Mouse (Mus musculus): Measurements from ENCODE around the gene Reln. TPM values are rescaled to one million over a fixed set of nuclear protein-coding genes. Genes with fewer than 3 reads are reported as not detected.

Reln gene
- total RNA-seq (2014; rRNA removed) (157 and 189 TPM in 2 replicates), polyA plus RNA-seq (2015; fragmentation: Nextera tagmentation; extraction: Ambion mirVana) (25.0 and 25.3 TPM in 2 replicates)

- Histone ChIP-seq H3K36me3 (ENCODE audit: insufficient read depth, low read length) (no peaks in the 10 kb centered on the region), H3K9ac (replicated peaks; ENCODE audit: low read length, poor library complexity, severe bottlenecking) (peak within 1 kb of the TSS; percentile 85), H3K4me2 (ENCODE audit: low read depth, low read length, poor library complexity, severe bottlenecking) (peak within 1 kb of the TSS; percentile 86), H3K9me3 (ENCODE audit: low read length) (no peaks in the 10 kb centered on the region), H3K4me3 (ENCODE audit: low read depth, low read length) (peak within 1 kb of the TSS; percentile 75), H3K4me1 (ENCODE audit: insufficient read depth, low read length) (peaks cover 3% of the 10 kb centered on the region; the same call in 1 of the 2 replicates), H3K27ac (ENCODE audit: low read depth, low read length) (peak within 1 kb of the TSS; percentile 91), H3K27me3 (ENCODE audit: insufficient read depth, low read length) (no peaks in the 10 kb centered on the region; the same call in 1 of the 2 replicates)
- ATAC-seq (ENCODE audit: low FRiP score) (peak; percentile 82), DNase-seq (ENCODE audit: low spot score) (peak; percentile 81)
- TF ChIP-seq CTCF (IDR thresholded peaks at IDR 0.05): no peak
- 0% methylated on average over 29 of the region's 68 CpGs for WGBS
Measured at GRCm38 (mm10) chr5:22344556-22344975, at the start of gene Reln. TSS of gene Reln (minus strand) at chr5:22344702.

GRCm38 (mm10) chr5:22388502-22388901 is 44.0 kb upstream of the Reln start:
- no peak for TF ChIP-seq CTCF (IDR thresholded peaks at IDR 0.05)
- no peak overlapping the region for H3K9ac ChIP-seq (replicated peaks; ENCODE audit: low read length, poor library complexity, severe bottlenecking)
- no peak overlapping the region for H3K4me3 ChIP-seq (ENCODE audit: low read depth, low read length)
- H3K4me2 ChIP-seq (ENCODE audit: low read depth, low read length, poor library complexity, severe bottlenecking): no peak overlapping the region
- no peaks in the 10 kb centered on the region for H3K27me3 ChIP-seq (ENCODE audit: insufficient read depth, low read length)
- no peaks in the 10 kb centered on the region for H3K36me3 ChIP-seq (ENCODE audit: insufficient read depth, low read length)
- 70% methylated on average over 2 of the region's 2 CpGs for WGBS
- H3K9me3 ChIP-seq (ENCODE audit: low read length): no peaks in the 10 kb centered on the region
- ATAC-seq (ENCODE audit: low FRiP score): no peak
- no peak overlapping the region for H3K27ac ChIP-seq (ENCODE audit: low read depth, low read length)
- DNase-seq (ENCODE audit: low spot score): no peak
- no peaks in the 10 kb centered on the region for H3K4me1 ChIP-seq (ENCODE audit: insufficient read depth, low read length)

GRCm38 (mm10) chr5:22360510-22360909 is 16.0 kb upstream of the Reln start:
- Histone ChIP-seq H3K9me3 (ENCODE audit: low read length) (no peaks in the 10 kb centered on the region), H3K36me3 (ENCODE audit: insufficient read depth, low read length) (no peaks in the 10 kb centered on the region), H3K4me1 (ENCODE audit: insufficient read depth, low read length) (no peaks in the 10 kb centered on the region), H3K4me2 (ENCODE audit: low read depth, low read length, poor library complexity, severe bottlenecking) (no peak overlapping the region), H3K27me3 (ENCODE audit: insufficient read depth, low read length) (no peaks in the 10 kb centered on the region), H3K9ac (replicated peaks; ENCODE audit: low read length, poor library complexity, severe bottlenecking) (no peak overlapping the region), H3K27ac (ENCODE audit: low read depth, low read length) (no peak overlapping the region), H3K4me3 (ENCODE audit: low read depth, low read length) (no peak overlapping the region)
- DNase-seq (ENCODE audit: low spot score): no peak
- ATAC-seq (ENCODE audit: low FRiP score): no peak
- no peak for TF ChIP-seq CTCF (IDR thresholded peaks at IDR 0.05)
- 67% methylated on average over 9 of the region's 9 CpGs for WGBS

- DNase-seq (ENCODE audit: low spot score): no peak
- Histone ChIP-seq H3K9me3 (ENCODE audit: low read length) (no peaks in the 10 kb centered on the region), H3K4me1 (ENCODE audit: insufficient read depth, low read length) (peaks cover 3% of the 10 kb centered on the region; the same call in 1 of the 2 replicates), H3K9ac (replicated peaks; ENCODE audit: low read length, poor library complexity, severe bottlenecking) (no peak overlapping the region), H3K27ac (ENCODE audit: low read depth, low read length) (no peak overlapping the region), H3K27me3 (ENCODE audit: insufficient read depth, low read length) (no peaks in the 10 kb centered on the region; the same call in 1 of the 2 replicates), H3K36me3 (ENCODE audit: insufficient read depth, low read length) (no peaks in the 10 kb centered on the region), H3K4me2 (ENCODE audit: low read depth, low read length, poor library complexity, severe bottlenecking) (no peak overlapping the region), H3K4me3 (ENCODE audit: low read depth, low read length) (no peak overlapping the region)
- no peak for TF ChIP-seq CTCF (IDR thresholded peaks at IDR 0.05)
- WGBS: 72% methylated on average over 3 of the region's 3 CpGs
- ATAC-seq (ENCODE audit: low FRiP score): no peak
Measured at GRCm38 (mm10) chr5:22348412-22348811, 3.9 kb upstream of the Reln start.

- 86% methylated on average over 2 of the region's 2 CpGs for WGBS
- Histone ChIP-seq H3K27me3 (ENCODE audit: insufficient read depth, low read length) (no peaks in the 10 kb centered on the region; the same call in 1 of the 2 replicates), H3K9me3 (ENCODE audit: low read length) (no peaks in the 10 kb centered on the region), H3K9ac (replicated peaks; ENCODE audit: low read length, poor library complexity, severe bottlenecking) (no peak overlapping the region), H3K4me1 (ENCODE audit: insufficient read depth, low read length) (peaks cover 3% of the 10 kb centered on the region; the same call in 1 of the 2 replicates), H3K36me3 (ENCODE audit: insufficient read depth, low read length) (no peaks in the 10 kb centered on the region), H3K4me2 (ENCODE audit: low read depth, low read length, poor library complexity, severe bottlenecking) (no peak overlapping the region), H3K27ac (ENCODE audit: low read depth, low read length) (no peak overlapping the region), H3K4me3 (ENCODE audit: low read depth, low read length) (no peak overlapping the region)
- DNase-seq (ENCODE audit: low spot score) (no peak), ATAC-seq (ENCODE audit: low FRiP score) (no peak)
- no peak for TF ChIP-seq CTCF (IDR thresholded peaks at IDR 0.05)
Measured at GRCm38 (mm10) chr5:22347732-22348131, 3.2 kb upstream of the Reln start.

GRCm38 (mm10) chr5:22345894-22346635 is 1.6 kb upstream of the Reln start:
- 33% methylated on average over 14 of the region's 14 CpGs for WGBS
- Histone ChIP-seq H3K36me3 (ENCODE audit: insufficient read depth, low read length) (no peaks in the 10 kb centered on the region), H3K4me2 (ENCODE audit: low read depth, low read length, poor library complexity, severe bottlenecking) (peak overlapping the region; percentile 86), H3K9me3 (ENCODE audit: low read length) (no peaks in the 10 kb centered on the region), H3K4me3 (ENCODE audit: low read depth, low read length) (peak overlapping the region; percentile 75), H3K4me1 (ENCODE audit: insufficient read depth, low read length) (peaks cover 3% of the 10 kb centered on the region; the same call in 1 of the 2 replicates), H3K27ac (ENCODE audit: low read depth, low read length) (peak overlapping the region; percentile 91), H3K27me3 (ENCODE audit: insufficient read depth, low read length) (no peaks in the 10 kb centered on the region; the same call in 1 of the 2 replicates), H3K9ac (replicated peaks; ENCODE audit: low read length, poor library complexity, severe bottlenecking) (no peak overlapping the region)
- DNase-seq (ENCODE audit: low spot score): peak; percentile 17
- no peak for ATAC-seq (ENCODE audit: low FRiP score)
- TF ChIP-seq CTCF (IDR thresholded peaks at IDR 0.05): no peak
